Mouse (Mus musculus) urinary bladder, postnatal 14 days (tissue): ENCODE results near the gene Ptpn6.

Source experiments
- DNase-seq: peaks from one replicate; pipeline ENCODE4 v3.0.0; 2021; ENCODE audit warnings: low spot score

Ptpn6 gene

GRCm38 (mm10) chr6:124738511-124739023, at the start of gene Ptpn6:
Ptpn6 (minus strand) TSS chr6:124738714.
- DNase-seq = peak; percentile 86

GRCm38 (mm10) chr6:124787722-124788121, 49.2 kb upstream of the Ptpn6 start:
- no peak for DNase-seq

- no peak for DNase-seq
Observed at GRCm38 (mm10) chr6:124786756-124787420, 48.4 kb upstream of the Ptpn6 start.

- DNase-seq = no peak
Observed at GRCm38 (mm10) chr6:124782436-124782835, 43.9 kb upstream of the Ptpn6 start.

GRCm38 (mm10) chr6:124780917-124781316, 42.4 kb upstream of the Ptpn6 start:
- DNase-seq = no peak

- no peak for DNase-seq
Observed at GRCm38 (mm10) chr6:124779984-124780416, 41.5 kb upstream of the Ptpn6 start.

- no peak for DNase-seq
Observed at GRCm38 (mm10) chr6:124779222-124779983, 40.9 kb upstream of the Ptpn6 start, which contains the start of gene Lrrc23. Lrrc23 (minus strand) TSS chr6:124779727.

- no peak for DNase-seq
Observed at GRCm38 (mm10) chr6:124770511-124770910, 32.0 kb upstream of the Ptpn6 start.

- no peak for DNase-seq
Observed at GRCm38 (mm10) chr6:124770013-124770412, 31.5 kb upstream of the Ptpn6 start.

- peak; percentile 60 for DNase-seq
Observed at GRCm38 (mm10) chr6:124769101-124769765, 30.7 kb upstream of the Ptpn6 start, which contains the start of gene Eno2. Eno2 (minus strand) TSS chr6:124769673.

- DNase-seq = no peak
Observed at GRCm38 (mm10) chr6:124768704-124769044, 30.2 kb upstream of the Ptpn6 start.

GRCm38 (mm10) chr6:124767920-124768703, 29.6 kb upstream of the Ptpn6 start:
- no peak for DNase-seq

GRCm38 (mm10) chr6:124767536-124767919, 29.0 kb upstream of the Ptpn6 start:
- DNase-seq = no peak

- no peak for DNase-seq
Observed at GRCm38 (mm10) chr6:124765951-124766350, 27.4 kb upstream of the Ptpn6 start.

- DNase-seq = peak; percentile 91
Observed at GRCm38 (mm10) chr6:124759259-124759658, 20.7 kb upstream of the Ptpn6 start.

GRCm38 (mm10) chr6:124758849-124759232, 20.3 kb upstream of the Ptpn6 start:
- no peak for DNase-seq

GRCm38 (mm10) chr6:124757909-124758848, 19.7 kb upstream of the Ptpn6 start:
- peak; percentile 44 for DNase-seq

GRCm38 (mm10) chr6:124757351-124757880, 18.9 kb upstream of the Ptpn6 start:
- DNase-seq = no peak

- DNase-seq = peak; percentile 89
Observed at GRCm38 (mm10) chr6:124756652-124757350, 18.3 kb upstream of the Ptpn6 start.
